In genomic region chr17:63813552-63813951, GRCm38 (mm10) we compare ENCODE assay signal across 29 mouse cellular contexts. TPM values are rescaled to one million over a fixed set of nuclear protein-coding genes. Genes with fewer than 3 reads are reported as not detected.
DNase-seq lines count a peak whose midpoint lies in the region; TF ChIP-seq lines count a peak whose summit lies in the region.
"Had no signal": no experiment of that assay in that cellular context is flagged by ENCODE, and none has a peak within 500 bp of the region (broad histone marks: within the 10 kb centered on the region; RNA-seq: fewer than 3 reads in every experiment).

No protein-coding gene starts in this region.

- no peak for TF ChIP-seq CTCF in ES-Bruce4 (IDR thresholded peaks at IDR 0.05; ENCODE audit: low read depth, low read length)

- no peak overlapping the region for H3K27ac ChIP-seq in heart, embryonic 10.5 days
- no peak overlapping the region; the same call in 1 of the 2 replicates for H3K27ac ChIP-seq in ES-Bruce4 (ENCODE audit: insufficient read depth, low read length)
- H3K27ac ChIP-seq: embryonic facial prominence, embryonic 10.5 days; embryonic facial prominence, embryonic 13.5 days; forebrain, embryonic 13.5 days; heart, embryonic 13.5 days; hindbrain, embryonic 12.5 days; hindbrain, embryonic 15.5 days had no signal

- H3K9ac ChIP-seq in ES-Bruce4 (ENCODE audit: low read depth, poor library complexity, severe bottlenecking) = no peak overlapping the region
- H3K9ac ChIP-seq: embryonic facial prominence, embryonic 13.5 days; forebrain, embryonic 13.5 days; heart, embryonic 13.5 days; hindbrain, embryonic 12.5 days; hindbrain, embryonic 15.5 days had no signal

- H3K9me3 ChIP-seq in heart, embryonic 10.5 days = no peaks in the 10 kb centered on the region
- H3K9me3 ChIP-seq in ES-Bruce4 (replicated peaks; ENCODE audit: control insufficient read depth, insufficient read depth, low read length, poor library complexity, severe bottlenecking) = no peaks in the 10 kb centered on the region
- H3K9me3 ChIP-seq: embryonic facial prominence, embryonic 10.5 days; embryonic facial prominence, embryonic 13.5 days; forebrain, embryonic 13.5 days; heart, embryonic 13.5 days; hindbrain, embryonic 12.5 days; hindbrain, embryonic 15.5 days had no signal

- no peaks in the 10 kb centered on the region for H3K36me3 ChIP-seq in heart, embryonic 10.5 days
- no peaks in the 10 kb centered on the region for H3K36me3 ChIP-seq in ES-Bruce4 (ENCODE audit: control insufficient read depth, insufficient read depth, low read length, poor library complexity, severe bottlenecking)
- H3K36me3 ChIP-seq: embryonic facial prominence, embryonic 10.5 days; embryonic facial prominence, embryonic 13.5 days; heart, embryonic 13.5 days; hindbrain, embryonic 12.5 days; hindbrain, embryonic 15.5 days had no signal

- peak; percentile 35; the same call in 1 of the 2 replicates for TF ChIP-seq EP300 in ES-Bruce4 (IDR thresholded peaks at IDR 0.05; ENCODE audit: insufficient read depth, low read depth, low read length)

- H3K4me1 ChIP-seq in heart, embryonic 10.5 days = no peaks in the 10 kb centered on the region
- H3K4me1 ChIP-seq in ES-Bruce4 (ENCODE audit: control insufficient read depth, insufficient read depth, low read length) = peaks cover 3% of the 10 kb centered on the region
- H3K4me1 ChIP-seq: embryonic facial prominence, embryonic 10.5 days; embryonic facial prominence, embryonic 13.5 days had no signal

- peak; percentile 43 for DNase-seq in heart, embryonic 10.5 days (ENCODE audit: low spot score)
- DNase-seq in heart, adult 18-20 months = no peak
- peak; percentile 41 for DNase-seq in R1 (ENCODE audit: low read depth, low spot score)
- no peak for DNase-seq in left cerebral cortex, postnatal 25 days (ENCODE audit: low spot score in 2 of 2)
- no peak for DNase-seq in cerebellum, postnatal 36 days
- DNase-seq in left cerebral cortex, adult 8-10 months (ENCODE audit: low spot score in 2 of 2) = no peak
- DNase-seq: adrenal gland, adult 2 months; adrenal gland, postnatal 14 days; B cell, adult 2 months; cerebellum, adult 11 months; cerebellum, adult 2 months; cerebellum, adult 9-11 months; cerebellum, postnatal 25 days; embryo, embryonic 11 days; gastrocnemius, postnatal 10 days; gastrocnemius, postnatal 36 days; heart, postnatal 14 days had no signal

- intact Hi-C loops in left cerebral cortex, postnatal 25 days (cut with DNase I) = no loop called here

- 83% methylated on average over 6 of the region's 6 CpGs for WGBS in heart, embryonic 10.5 days

- no peak for TF ChIP-seq POLR2A in ES-Bruce4 (IDR thresholded peaks at IDR 0.05; ENCODE audit: insufficient read depth, low read length)

- H3K27me3 ChIP-seq in heart, embryonic 10.5 days (ENCODE audit: insufficient read depth, poor library complexity, severe bottlenecking) = no peaks in the 10 kb centered on the region
- H3K27me3 ChIP-seq in ES-Bruce4 (ENCODE audit: control insufficient read depth, insufficient read depth, low read length, poor library complexity, severe bottlenecking) = no peaks in the 10 kb centered on the region
- H3K27me3 ChIP-seq: embryonic facial prominence, embryonic 13.5 days; forebrain, embryonic 13.5 days; heart, embryonic 13.5 days; hindbrain, embryonic 12.5 days; hindbrain, embryonic 15.5 days had no signal

- H3K4me3 ChIP-seq in heart, embryonic 10.5 days = no peak overlapping the region
- no peak overlapping the region for H3K4me3 ChIP-seq in ES-Bruce4 (ENCODE audit: low read depth, low read length)
- H3K4me3 ChIP-seq: embryonic facial prominence, embryonic 10.5 days; embryonic facial prominence, embryonic 13.5 days; erythroblast, embryonic 14.5 days; forebrain, embryonic 13.5 days; heart, embryonic 13.5 days; hindbrain, embryonic 12.5 days; hindbrain, embryonic 15.5 days had no signal

RNA-seq across cellular contexts. Expression of gene Fer, which starts 49.3 kb away (rescaled TPM):
- 26.4 and 28.1 TPM in 2 replicates for polyA plus RNA-seq in heart, embryonic 10.5 days (2016; fragmentation: Nextera tagmentation; extraction: Ambion mirVana)
- total RNA-seq in heart, adult 18-20 months (2021) = 10 to 100 TPM; 16.1 to 17.9 TPM
- polyA plus RNA-seq in ES-Bruce4 (2011; ENCODE audit: insufficient read depth, insufficient read length, low read depth, missing spikeins) = 28.9 and 30.0 TPM in 2 replicates
- total RNA-seq in left cerebral cortex, postnatal 25 days (2021) = 10 to 100 TPM; 29.8 to 30.1 TPM
- 10 to 100 TPM; 30.3 to 33.7 (median 30.9) TPM for total RNA-seq in left cerebral cortex, adult 8-10 months (2022)

RNA-seq across cellular contexts. Expression of gene A930002H24Rik, which starts 50.0 kb away (rescaled TPM):
- 2.7 TPM in 2 replicates for polyA plus RNA-seq in heart, embryonic 10.5 days (2016; fragmentation: Nextera tagmentation; extraction: Ambion mirVana)
- total RNA-seq in heart, adult 18-20 months (2021) = under 1 TPM in 1 of 2 experiments, not detected in 1; 0.62 TPM
- polyA plus RNA-seq in ES-Bruce4 (2011; ENCODE audit: insufficient read depth, insufficient read length, low read depth, missing spikeins) = not detected in 2 replicates
- 1 to 10 TPM in 1 of 2 experiments, not detected in 1; 1.1 TPM for total RNA-seq in left cerebral cortex, postnatal 25 days (2021)
- total RNA-seq in left cerebral cortex, adult 8-10 months (2022) = 1 to 10 TPM in 1 of 4 experiments, not detected in 3; 1.1 TPM
- total RNA-seq: CH12.LX; gastrocnemius, adult 18-20 months; gastrocnemius, postnatal 36 days; granulocyte monocyte progenitor cell, adult 5-6 weeks; heart, postnatal 14 days; hematopoietic stem cell, adult 5-6 weeks had no signal

Comparison
In these comparisons a context has a peak if more than half of its experiments do, and no peak if none do; other contexts are left out.
1. DNase-seq: peak in heart, embryonic 10.5 days (single experiment) and R1 (single experiment); none in heart, adult 18-20 months (0 of 2), left cerebral cortex, postnatal 25 days (0 of 2), cerebellum, postnatal 36 days (0 of 2) and left cerebral cortex, adult 8-10 months (0 of 2).